Mouse (Mus musculus): ENCODE data around the gene Car8. TPM values are rescaled to one million over a fixed set of nuclear protein-coding genes. Genes with fewer than 3 reads are reported as not detected.
"Not testable (repeated sequence)": the region's sequence is repeated elsewhere in the genome, so short reads cannot be mapped to it uniquely, and the experiment has no call there.

Gene Car8
- total RNA-seq, 4 experiments from 2014 or later: 2.5 to 3.3 (median 2.9) TPM

DNA sequence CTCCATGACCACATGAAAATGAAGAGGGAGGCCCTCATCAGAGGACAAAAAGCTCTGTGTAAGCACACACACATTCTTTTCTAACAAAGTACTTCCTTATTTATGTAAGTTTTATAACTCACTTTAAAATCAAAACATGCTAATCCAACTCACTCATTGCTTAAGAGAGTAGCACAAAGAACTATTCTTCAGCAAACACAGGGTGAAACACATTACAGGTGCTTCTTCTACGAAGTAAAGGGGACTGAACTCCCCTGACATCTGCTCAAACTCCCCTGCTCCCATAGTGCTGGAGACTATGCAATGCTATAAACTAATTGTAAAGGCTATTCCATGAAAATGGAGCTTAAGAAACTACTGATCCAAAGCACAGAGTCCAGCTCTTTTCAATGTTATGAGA, 35.5 kb downstream of the Car8 start:
- no peak for DNase-seq (ENCODE audit: low spot score in 2 of 2)

- no peak for DNase-seq (ENCODE audit: low spot score in 2 of 2)
Measured at GRCm38 (mm10) chr4:8201631-8202030, 37.2 kb downstream of the Car8 start.

DNA sequence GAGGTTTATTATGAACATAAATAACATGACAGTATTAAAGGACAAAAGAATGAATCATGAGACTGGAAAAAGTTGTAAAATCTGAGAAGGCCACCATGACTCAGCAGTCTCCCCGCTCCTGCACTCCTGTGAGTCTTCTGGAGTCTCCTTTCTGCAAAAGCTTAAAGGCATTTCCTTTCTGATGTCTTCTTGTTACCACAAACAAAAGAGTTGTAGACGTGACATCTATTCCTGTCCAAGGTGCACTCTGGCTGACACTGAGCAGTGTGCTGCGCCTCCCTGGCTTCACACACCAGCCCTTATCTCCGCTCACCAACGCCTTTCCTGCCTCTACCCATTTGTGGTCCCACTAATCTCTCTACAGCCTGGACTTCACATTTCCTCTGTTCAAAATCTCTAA, 38.8 kb downstream of the Car8 start:
- DNase-seq (ENCODE audit: low spot score in 2 of 2): no peak

DNA sequence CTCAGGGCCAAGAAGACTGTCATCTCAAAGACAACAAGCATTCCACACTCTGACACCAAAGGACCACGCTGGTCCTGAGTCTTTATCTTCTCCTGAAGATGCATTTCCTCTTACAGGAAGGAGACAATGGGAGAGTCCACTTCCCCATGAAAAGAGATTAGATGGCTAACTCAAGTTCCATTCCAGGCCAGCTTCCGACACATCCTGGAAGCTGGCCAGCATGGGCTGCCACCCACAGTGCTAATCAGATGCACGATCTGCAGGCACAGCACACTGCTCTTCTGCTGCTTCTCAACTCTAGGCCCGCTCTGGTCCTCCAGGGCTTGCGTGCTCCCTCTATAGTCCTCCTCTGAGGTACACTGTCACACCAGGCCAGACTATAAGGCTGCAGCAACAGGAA, 40.8 kb downstream of the Car8 start:
- DNase-seq (ENCODE audit: low spot score in 2 of 2): no peak

DNA sequence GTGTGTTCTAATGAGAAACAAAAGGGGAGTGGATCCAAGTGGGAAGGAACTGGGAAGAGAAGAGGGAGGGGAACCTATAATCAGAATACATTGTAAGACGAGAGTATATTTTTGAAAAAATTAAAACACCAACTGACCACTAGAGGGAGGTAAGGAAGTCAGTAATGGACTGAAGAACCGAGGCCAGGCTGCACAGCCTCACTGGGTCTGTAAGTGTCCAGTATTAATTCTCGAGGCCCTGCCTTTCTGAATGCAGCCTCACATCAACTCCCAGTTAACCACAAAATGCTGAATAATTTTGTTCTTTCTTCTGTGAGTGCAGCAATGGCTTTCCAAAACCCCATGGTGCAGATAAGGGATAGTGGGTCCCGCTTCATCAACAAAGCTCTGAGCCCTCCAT, 48.4 kb downstream of the Car8 start:
- peak in 1 of 2 experiments; percentile 4 for DNase-seq (ENCODE audit: low spot score in 2 of 2)

GRCm38 (mm10) chr4:8186921-8187687, 51.7 kb downstream of the Car8 start:
- DNase-seq (ENCODE audit: low spot score in 2 of 2): no peak

GRCm38 (mm10) chr4:8180576-8180975, 58.3 kb downstream of the Car8 start:
- no peak for DNase-seq (ENCODE audit: low spot score in 2 of 2)

- no peak for DNase-seq (ENCODE audit: low spot score in 2 of 2)
Measured at GRCm38 (mm10) chr4:8154589-8155198, 84.1 kb downstream of the Car8 start.

DNA sequence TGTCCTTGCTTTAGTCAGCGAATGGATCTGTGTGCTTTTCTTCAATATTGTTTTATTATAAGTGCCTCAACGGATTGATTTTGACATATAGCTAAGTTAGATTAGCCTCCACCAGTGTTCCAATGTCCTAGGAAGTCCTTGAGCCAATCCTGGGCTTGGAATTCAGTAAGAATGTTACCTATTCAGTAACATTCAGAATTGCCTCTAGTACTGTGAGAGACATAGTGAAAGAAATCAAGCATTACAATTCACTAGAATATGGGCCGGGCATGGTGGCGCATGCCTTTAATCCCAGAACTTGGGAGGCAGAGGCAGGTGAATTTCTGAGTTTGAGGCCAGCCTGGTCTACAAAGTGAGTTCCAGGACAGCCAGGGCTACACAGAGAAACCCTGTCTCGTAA, 84.9 kb downstream of the Car8 start:
- DNase-seq (ENCODE audit: low spot score in 2 of 2): not testable (repeated sequence)

DNA sequence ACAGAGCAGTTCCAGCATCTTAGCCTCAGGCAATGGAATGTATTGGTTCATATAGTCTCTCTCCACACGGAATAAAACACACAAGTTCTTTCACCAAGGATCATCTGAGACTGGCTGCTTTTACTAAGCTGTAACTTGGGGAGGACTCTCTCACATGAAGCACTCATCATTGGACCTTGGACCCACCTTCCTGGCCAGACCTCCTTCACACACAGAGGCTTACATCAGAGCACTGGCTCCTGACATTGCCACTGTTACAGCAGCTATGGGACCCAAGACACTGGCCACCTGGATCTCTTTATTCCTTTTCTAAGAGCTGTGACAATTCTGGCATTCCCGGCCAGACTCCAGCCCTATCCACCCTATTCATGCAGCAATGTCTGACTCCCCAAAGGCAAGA, 101.4 kb downstream of the Car8 start:
- no peak for DNase-seq (ENCODE audit: low spot score in 2 of 2)

- no peak for DNase-seq (ENCODE audit: low spot score in 2 of 2)
Measured at GRCm38 (mm10) chr4:8132024-8132423, 106.8 kb downstream of the Car8 start.

DNA sequence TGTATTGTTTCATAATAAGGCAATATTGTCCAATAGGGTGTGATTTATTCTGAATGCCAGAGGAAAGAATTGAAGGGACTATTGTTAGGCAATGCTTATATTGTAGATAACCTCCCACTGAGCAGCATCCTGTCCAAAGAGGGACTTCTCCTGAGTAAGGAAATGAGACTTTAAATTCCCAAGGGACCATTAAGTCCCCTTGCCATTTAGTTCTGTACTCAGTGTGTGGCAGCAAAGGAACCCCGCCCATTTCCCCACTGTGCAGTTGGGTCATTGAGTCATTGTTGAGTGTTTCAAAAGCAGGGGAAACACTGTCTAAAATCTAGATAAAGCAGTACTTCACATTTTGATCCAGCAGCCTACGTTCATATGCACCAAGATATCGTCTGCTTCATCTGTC, 125.3 kb downstream of the Car8 start:
- DNase-seq (ENCODE audit: low spot score in 2 of 2): no peak

- DNase-seq (ENCODE audit: low spot score in 2 of 2): no peak
Measured at GRCm38 (mm10) chr4:8111891-8112290, 127.0 kb downstream of the Car8 start.

DNA sequence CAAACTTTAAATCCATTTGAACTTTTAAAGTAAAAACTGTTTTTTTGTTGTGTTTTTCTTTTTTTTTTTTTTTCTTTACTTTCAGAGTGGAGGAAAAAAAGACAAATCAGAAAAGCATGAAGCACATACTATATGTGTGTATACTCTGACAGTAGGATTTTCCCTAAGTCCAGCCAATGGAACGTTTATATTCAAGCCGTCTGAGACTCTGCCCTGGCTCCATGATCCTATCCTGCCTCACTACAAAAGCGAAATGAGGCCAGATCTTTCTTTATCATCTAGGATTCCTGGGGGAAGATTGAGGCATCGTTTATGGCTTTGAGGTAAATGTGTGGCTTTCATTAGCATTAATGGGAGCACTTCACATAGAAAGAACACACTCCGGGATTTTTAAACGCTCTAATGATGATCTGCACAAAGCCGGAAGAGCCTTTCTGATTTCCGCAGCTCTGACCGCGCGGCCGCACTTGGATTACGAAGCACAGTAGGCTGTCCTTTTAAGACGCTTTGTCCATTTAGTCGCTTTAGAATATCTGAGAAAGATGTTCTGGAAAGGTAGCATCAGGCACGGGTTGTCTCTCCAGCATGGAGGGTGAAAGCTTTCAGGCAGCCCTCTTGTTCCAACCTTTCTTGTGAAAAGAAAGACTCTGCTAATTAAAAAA, 128.8 kb downstream of the Car8 start:
- no peak for DNase-seq (ENCODE audit: low spot score in 2 of 2)

DNA sequence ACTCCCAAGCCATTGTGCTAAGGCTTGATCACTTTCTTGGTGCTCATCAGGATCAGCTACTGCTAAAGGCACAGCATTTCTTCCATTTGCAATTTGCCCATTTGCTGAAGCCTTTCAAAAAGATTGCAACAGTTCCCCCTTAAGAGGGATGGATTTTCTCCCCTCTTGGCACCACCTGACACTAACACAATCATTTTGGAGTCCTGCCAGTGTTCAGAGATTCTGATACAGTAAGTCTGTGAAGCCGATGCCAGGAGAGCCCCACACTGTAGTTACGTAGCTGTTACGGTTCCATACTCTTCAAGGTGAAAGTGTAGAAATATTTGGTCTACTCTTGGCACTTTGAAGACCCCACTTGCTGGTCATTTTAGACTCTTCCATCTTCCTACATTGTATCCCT, 137.4 kb downstream of the Car8 start:
- no peak for DNase-seq (ENCODE audit: low spot score in 2 of 2)

GRCm38 (mm10) chr4:8098084-8098483, 140.8 kb downstream of the Car8 start:
- DNase-seq (ENCODE audit: low spot score in 2 of 2): no peak

DNA sequence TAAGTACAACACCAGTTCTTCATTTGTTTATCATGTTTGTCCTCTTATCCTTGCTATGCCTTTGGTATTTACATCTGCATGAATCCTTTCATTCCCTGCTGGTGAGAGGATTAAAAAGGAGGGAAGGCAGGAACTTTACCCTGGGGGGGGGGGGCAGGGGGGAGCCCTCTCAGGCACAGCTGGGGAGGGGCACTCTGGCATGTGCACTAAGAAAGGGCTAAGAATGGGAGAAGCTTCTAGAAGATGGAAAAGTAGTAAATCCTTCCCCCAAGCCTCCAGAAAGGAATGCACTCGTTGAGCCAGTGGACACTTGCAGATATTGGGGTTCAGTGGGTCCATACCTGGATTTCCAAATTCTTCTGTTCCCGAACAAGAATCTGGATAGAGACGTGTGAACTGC, 141.2 kb downstream of the Car8 start:
- DNase-seq (ENCODE audit: low spot score in 2 of 2): no peak

GRCm38 (mm10) chr4:8093566-8093965, 145.3 kb downstream of the Car8 start:
- DNase-seq (ENCODE audit: low spot score in 2 of 2): not testable (repeated sequence)

Measured in layer of hippocampus, adult 8-10 months (tissue).